Mouse (Mus musculus) thymus, postnatal 4 days (tissue): ENCODE results near the gene Kif18b.
A peak's percentile ranks its signal among the peaks of the same experiment; 100 is the strongest.

Experiments
- DNase-seq: peaks from one replicate; pipeline ENCODE4 v3.0.0; 2021

Kif18b gene

GRCm38 (mm10) chr11:102879558-102879957, 45.4 kb downstream of the Kif18b start:
- DNase-seq = no peak

GRCm38 (mm10) chr11:102874801-102875334, 50.1 kb downstream of the Kif18b start:
- DNase-seq = no peak

GRCm38 (mm10) chr11:102864272-102864671, 60.7 kb downstream of the Kif18b start:
- peak; percentile 82 for DNase-seq

- no peak for DNase-seq
Observed at GRCm38 (mm10) chr11:102859933-102860332, 65.0 kb downstream of the Kif18b start.

- no peak for DNase-seq
Observed at GRCm38 (mm10) chr11:102858951-102859350, 66.0 kb downstream of the Kif18b start.

GRCm38 (mm10) chr11:102855941-102856340, 69.0 kb downstream of the Kif18b start:
- DNase-seq = no peak
